Comparison of ENCODE assay signal across 17 mouse cellular contexts in genomic region chr11:104361790-104362189, GRCm38 (mm10).
A peak's percentile ranks its signal among the peaks of the same experiment; 100 is the strongest.
DNase-seq lines count a peak whose midpoint lies in the region; ATAC-seq and TF ChIP-seq lines count a peak whose summit lies in the region.
"Had no signal": no experiment of that assay in that cellular context is flagged by ENCODE, and none has a peak within 500 bp of the region (broad histone marks: within the 10 kb centered on the region; RNA-seq: fewer than 3 reads in every experiment).

No protein-coding gene starts in this region.

- ATAC-seq in G1E (ENCODE audit: extremely low read depth, insufficient number of reproducible peaks, low FRiP score, poor library complexity, severe bottlenecking): peak; percentile 70
- ATAC-seq in forebrain, embryonic 11.5 days (replicated peaks; ENCODE audit: low FRiP score): no peak
- ATAC-seq: forebrain, postnatal 0 days had no signal

- H3K27ac ChIP-seq in forebrain, embryonic 11.5 days (ENCODE audit: low read depth, low read length): no peak overlapping the region
- H3K27ac ChIP-seq: heart, adult 2 months; hindbrain, embryonic 12.5 days; kidney, embryonic 15.5 days; left cerebral cortex, adult 2 months; neural tube, embryonic 13.5 days had no signal

- H3K27me3 ChIP-seq in G1E (ENCODE audit: insufficient read depth, low read length): no peaks in the 10 kb centered on the region
- no peaks in the 10 kb centered on the region for H3K27me3 ChIP-seq in myocyte (ENCODE audit: control insufficient read depth, insufficient read depth, insufficient read length)
- no peaks in the 10 kb centered on the region for H3K27me3 ChIP-seq in forebrain, embryonic 11.5 days (ENCODE audit: control insufficient read depth, insufficient read depth, low read length)
- H3K27me3 ChIP-seq: hindbrain, embryonic 12.5 days; kidney, embryonic 15.5 days; neural tube, embryonic 13.5 days had no signal

- H3K9ac ChIP-seq in forebrain, embryonic 11.5 days (ENCODE audit: low read length): no peak overlapping the region
- H3K9ac ChIP-seq: forebrain, postnatal 0 days; hindbrain, embryonic 12.5 days; kidney, embryonic 15.5 days; neural tube, embryonic 13.5 days had no signal

- H3K9me3 ChIP-seq in G1E (replicated peaks): no peaks in the 10 kb centered on the region
- H3K9me3 ChIP-seq in forebrain, embryonic 11.5 days (ENCODE audit: control insufficient read depth, low read length): no peaks in the 10 kb centered on the region
- H3K9me3 ChIP-seq: hindbrain, embryonic 12.5 days; kidney, embryonic 15.5 days; neural tube, embryonic 13.5 days had no signal

- TF ChIP-seq CTCF in G1E (IDR thresholded peaks at IDR 0.05; ENCODE audit: low read depth, low read length): no peak

- peak overlapping the region; percentile 48 for H3K4me2 ChIP-seq in myocyte (ENCODE audit: low read depth)
- H3K4me2 ChIP-seq in forebrain, embryonic 11.5 days (ENCODE audit: low read depth, low read length, severe bottlenecking): no peak overlapping the region
- H3K4me2 ChIP-seq: hindbrain, embryonic 12.5 days; kidney, embryonic 15.5 days; liver, embryonic 11.5 days; neural tube, embryonic 13.5 days had no signal

- H3K4me3 ChIP-seq in G1E (ENCODE audit: low read depth, low read length) (no peak overlapping the region), myocyte (no peak overlapping the region)
- no peak overlapping the region for H3K4me3 ChIP-seq in forebrain, embryonic 11.5 days (ENCODE audit: low read depth, low read length)
- H3K4me3 ChIP-seq: heart, adult 2 months; hindbrain, embryonic 12.5 days; kidney, embryonic 15.5 days; left cerebral cortex, adult 2 months; neural tube, embryonic 13.5 days had no signal

- DNase-seq in adrenal gland, postnatal 36 days: peak; percentile 17 to 24
- DNase-seq in adrenal gland, postnatal 25 days: no peak
- DNase-seq in G1E (ENCODE audit: low spot score): peak; percentile 14
- DNase-seq in fibroblast of lung, adult 2 months (ENCODE audit: low read depth): peak; percentile 75
- DNase-seq in forebrain, embryonic 11.5 days (ENCODE audit: low spot score): no peak
- no peak for DNase-seq in heart, postnatal 10 days
- DNase-seq in kidney, postnatal 4 days: no peak
- DNase-seq: adrenal gland, adult 2 months; cerebellum, adult 18-20 months; forebrain, postnatal 0 days; heart, adult 2 months had no signal

- H3K36me3 ChIP-seq in G1E (replicated peaks): peaks cover 43% of the 10 kb centered on the region
- peaks cover 10% of the 10 kb centered on the region for H3K36me3 ChIP-seq in myocyte (ENCODE audit: control insufficient read depth, insufficient read depth)
- H3K36me3 ChIP-seq in forebrain, embryonic 11.5 days (ENCODE audit: control insufficient read depth, insufficient read depth, low read length): no peaks in the 10 kb centered on the region; the same call in 1 of the 2 replicates

- 83% methylated on average over 2 of the region's 2 CpGs for WGBS in forebrain, embryonic 11.5 days

- no peak overlapping the region for H3ac ChIP-seq in myocyte (ENCODE audit: control insufficient read depth, insufficient read length)

- intact Hi-C loops in heart, postnatal 10 days (cut with DNase I): no loop called here

- no peak for TF ChIP-seq POLR2A in myocyte (IDR thresholded peaks at IDR 0.05; ENCODE audit: insufficient read length, low read depth)

- peaks cover 54% of the 10 kb centered on the region for H3K79me2 ChIP-seq in myocyte (ENCODE audit: control insufficient read depth, insufficient read depth)

- H3K4me1 ChIP-seq in G1E (ENCODE audit: insufficient read depth, low read depth, low read length): peaks cover 38% of the 10 kb centered on the region
- H3K4me1 ChIP-seq in forebrain, embryonic 11.5 days (replicated peaks; ENCODE audit: control insufficient read depth, insufficient read depth, low read length): no peaks in the 10 kb centered on the region
- H3K4me1 ChIP-seq: hindbrain, embryonic 12.5 days; kidney, embryonic 15.5 days; neural tube, embryonic 13.5 days had no signal

TF ChIP-seq in myocyte, 11 proteins besides CTCF, POLR2A, EP300 and RAD21:
- TF ChIP-seq REST (IDR thresholded peaks at IDR 0.05; ENCODE audit: insufficient read depth, insufficient read length) (no peak), E2F4 (IDR thresholded peaks at IDR 0.05; ENCODE audit: insufficient read depth) (no peak), USF1 (IDR thresholded peaks at IDR 0.05; ENCODE audit: low read depth) (no peak), TCF3 (IDR thresholded peaks at IDR 0.05; ENCODE audit: insufficient read length, low read depth) (no peak)

Comparison
In these comparisons a context has a peak if more than half of its experiments do, and no peak if none do; other contexts are left out.
1. DNase-seq: peak in adrenal gland, postnatal 36 days (2 of 2), G1E (single experiment) and fibroblast of lung, adult 2 months (single experiment); none in adrenal gland, postnatal 25 days (single experiment), forebrain, embryonic 11.5 days (single experiment), heart, postnatal 10 days (0 of 2) and kidney, postnatal 4 days (0 of 2).